Mouse (Mus musculus) kidney, embryonic 14.5 days (tissue): Measurements from ENCODE around the gene Gm8947. TPM values are rescaled to one million over a fixed set of nuclear protein-coding genes. Genes with fewer than 3 reads are reported as not detected.
"Not testable (repeated sequence)": the region's sequence is repeated elsewhere in the genome, so short reads cannot be mapped to it uniquely, and the experiment has no call there.

ENCODE experiments used
- ATAC-seq: fragments of 200-750 bp; cut with Nextera tagmentation; 2 replicates; pipeline ENCODE4 v1.8.0; 2017; ENCODE audit warnings: moderate number of reproducible peaks, mild to moderate bottlenecking, moderate TSS enrichment, moderate library complexity; ENCODE audit not compliant: low FRiP score, low TSS enrichment
- H3K27ac ChIP-seq: fragments of 300-500 bp; sonication (generic); 2 replicates; pipeline ENCODE4 v1.5.1; 2014; ENCODE audit warnings: low read depth, mild to moderate bottlenecking, low read length, moderate library complexity, mixed read lengths
- H3K27me3 ChIP-seq: fragments of 300-500 bp; sonication (generic); 2 replicates; pipeline ENCODE4 v1.6.1; 2014; ENCODE audit warnings: mild to moderate bottlenecking, low read length; ENCODE audit not compliant: control insufficient read depth, insufficient read depth
- H3K36me3 ChIP-seq: fragments of 300-500 bp; sonication (generic); 2 replicates; pipeline ENCODE4 v1.6.1; 2014; ENCODE audit warnings: low read length, mixed read lengths; ENCODE audit not compliant: control insufficient read depth, insufficient read depth
- H3K4me1 ChIP-seq: fragments of 300-500 bp; sonication (generic); 2 replicates; pipeline ENCODE4 v1.6.1; 2014; ENCODE audit warnings: low read length, mixed read lengths; ENCODE audit not compliant: control insufficient read depth, insufficient read depth
- H3K4me2 ChIP-seq: fragments of 300-500 bp; sonication (generic); replicated peaks from 2 replicates; pipeline ENCODE4 v1.6.1; 2014; ENCODE audit warnings: low read depth, mild to moderate bottlenecking, low read length
- H3K4me3 ChIP-seq: fragments of 300-500 bp; sonication (generic); 2 replicates; pipeline ENCODE4 v1.5.1; 2014; ENCODE audit warnings: mild to moderate bottlenecking, low read length
- H3K9ac ChIP-seq: fragments of 300-500 bp; sonication (generic); 2 replicates; pipeline ENCODE4 v1.6.1; 2014; ENCODE audit warnings: low read depth, mild to moderate bottlenecking, low read length, moderate library complexity
- H3K9me3 ChIP-seq: fragments of 300-500 bp; sonication (generic); 2 replicates; pipeline ENCODE4 v1.6.1; 2016; ENCODE audit warnings: low read length; ENCODE audit not compliant: control insufficient read depth
- WGBS: fragments of 180-500 bp; shearing (Covaris S2); extraction: QIAGEN DNeasy Blood & Tissue Kit; methylation state at CpG from one replicate; pipeline ENCODE4 v1.1.7; 2014; 5-methylcytosine and 5-hydroxymethylcytosine counted together
- polyA plus RNA-seq: library from polyadenylated mRNA; unstranded; fragments of >200 nt; fragmentation: Nextera tagmentation; extraction: Ambion mirVana; gene quantifications from 2 replicates; pipeline ENCODE4 v1.2.1, GENCODE M21; 2014

Gene Gm8947
- polyA plus RNA-seq, 1 experiment from 2014 or later = 0.41 TPM

- Histone ChIP-seq H3K27ac (peak overlapping the region; percentile 18; the same call in 1 of the 2 replicates), H3K36me3 (no peaks in the 10 kb centered on the region), H3K27me3 (no peaks in the 10 kb centered on the region), H3K9me3 (no peaks in the 10 kb centered on the region), H3K4me2 (peak overlapping the region; percentile 31), H3K4me1 (0 out of 2 replicates have a peak, but pooled peaks cover 4% of the 10 kb centered on the region), H3K4me3 (peak overlapping the region; percentile 2; the same call in 1 of the 2 replicates), H3K9ac (no peak overlapping the region)
- no peak for ATAC-seq
- 6% methylated on average over 4 of the region's 4 CpGs for WGBS
These were observed 14.3 kb upstream of the Gm8947 start for GRCm38 (mm10) chr1:151177937-151178271.

GRCm38 (mm10) chr1:151178505-151179083 lies 13.6 kb upstream of the Gm8947 start:
- Histone ChIP-seq H3K4me2 (no peak overlapping the region), H3K9me3 (no peaks in the 10 kb centered on the region), H3K36me3 (no peaks in the 10 kb centered on the region), H3K4me1 (0 out of 2 replicates have a peak, but pooled peaks cover 4% of the 10 kb centered on the region), H3K9ac (no peak overlapping the region), H3K27me3 (no peaks in the 10 kb centered on the region), H3K27ac (no peak overlapping the region; the same call in 1 of the 2 replicates), H3K4me3 (no peak overlapping the region)
- WGBS = 46% methylated on average over 2 of the region's 2 CpGs
- peak; percentile 26; the same call in 1 of the 2 replicates for ATAC-seq

GRCm38 (mm10) chr1:151180167-151180566 lies 12.0 kb upstream of the Gm8947 start:
- Histone ChIP-seq H3K4me1 (0 out of 2 replicates have a peak, but pooled peaks cover 4% of the 10 kb centered on the region), H3K27ac (no peak overlapping the region), H3K4me3 (no peak overlapping the region), H3K4me2 (no peak overlapping the region), H3K36me3 (no peaks in the 10 kb centered on the region), H3K27me3 (no peaks in the 10 kb centered on the region), H3K9ac (no peak overlapping the region), H3K9me3 (no peaks in the 10 kb centered on the region)
- ATAC-seq = no peak
- WGBS = 77% methylated on average over 2 of the region's 2 CpGs

- H3K4me1 ChIP-seq, ATAC-seq, H3K36me3 ChIP-seq, H3K9ac ChIP-seq, H3K9me3 ChIP-seq, H3K4me3 ChIP-seq, H3K4me2 ChIP-seq, H3K27me3 ChIP-seq, H3K27ac ChIP-seq: not testable (repeated sequence)
- WGBS = no CpG with 5 or more reads among the region's 7 CpGs
These were observed 9.9 kb upstream of the Gm8947 start, which contains the start of gene Gm47985 for GRCm38 (mm10) chr1:151182266-151182665. Gm47985 (plus strand) TSS chr1:151182537.

GRCm38 (mm10) chr1:151186186-151186585 lies 6.0 kb upstream of the Gm8947 start:
- not testable (repeated sequence) for H3K27ac ChIP-seq, ATAC-seq, H3K4me3 ChIP-seq, H3K4me2 ChIP-seq, H3K36me3 ChIP-seq, H3K4me1 ChIP-seq, H3K9ac ChIP-seq, H3K9me3 ChIP-seq, H3K27me3 ChIP-seq
- WGBS = 74% methylated on average over 3 of the region's 3 CpGs

- not testable (repeated sequence) for ATAC-seq, H3K9ac ChIP-seq, H3K9me3 ChIP-seq, H3K4me3 ChIP-seq, H3K4me1 ChIP-seq, H3K36me3 ChIP-seq, H3K27ac ChIP-seq, H3K27me3 ChIP-seq, H3K4me2 ChIP-seq
- WGBS = 81% methylated on average over 4 of the region's 4 CpGs
These were observed 5.2 kb upstream of the Gm8947 start for GRCm38 (mm10) chr1:151186879-151187424.

- Histone ChIP-seq H3K27me3 (no peaks in the 10 kb centered on the region), H3K36me3 (no peaks in the 10 kb centered on the region), H3K4me1 (no peaks in the 10 kb centered on the region), H3K4me3 (no peak overlapping the region), H3K9me3 (no peaks in the 10 kb centered on the region), H3K9ac (no peak overlapping the region), H3K27ac (no peak overlapping the region), H3K4me2 (no peak overlapping the region)
- ATAC-seq = 0 out of 2 replicates have a peak, but pooled peaks have one; percentile 32
- 90% methylated on average over 4 of the region's 4 CpGs for WGBS
These were observed 3.7 kb upstream of the Gm8947 start for GRCm38 (mm10) chr1:151188469-151188868.

- not testable (repeated sequence) for H3K9ac ChIP-seq, H3K9me3 ChIP-seq, H3K4me2 ChIP-seq, ATAC-seq, H3K27me3 ChIP-seq, H3K27ac ChIP-seq, H3K36me3 ChIP-seq, H3K4me1 ChIP-seq, H3K4me3 ChIP-seq
- WGBS = 93% methylated on average over 14 of the region's 15 CpGs
These were observed 563 bp downstream of the Gm8947 start for GRCm38 (mm10) chr1:151192739-151193138.

GRCm38 (mm10) chr1:151195986-151196385 lies 3.8 kb downstream of the Gm8947 start:
- H3K4me2 ChIP-seq, H3K9ac ChIP-seq, ATAC-seq, H3K4me1 ChIP-seq, H3K9me3 ChIP-seq, H3K4me3 ChIP-seq, H3K27me3 ChIP-seq, H3K27ac ChIP-seq, H3K36me3 ChIP-seq: not testable (repeated sequence)
- WGBS = 81% methylated on average over 4 of the region's 4 CpGs
